Mouse (Mus musculus): ENCODE data around the gene Cgref1.
A peak's percentile ranks its signal among the peaks of the same experiment; 100 is the strongest.

Cgref1 gene

DNA sequence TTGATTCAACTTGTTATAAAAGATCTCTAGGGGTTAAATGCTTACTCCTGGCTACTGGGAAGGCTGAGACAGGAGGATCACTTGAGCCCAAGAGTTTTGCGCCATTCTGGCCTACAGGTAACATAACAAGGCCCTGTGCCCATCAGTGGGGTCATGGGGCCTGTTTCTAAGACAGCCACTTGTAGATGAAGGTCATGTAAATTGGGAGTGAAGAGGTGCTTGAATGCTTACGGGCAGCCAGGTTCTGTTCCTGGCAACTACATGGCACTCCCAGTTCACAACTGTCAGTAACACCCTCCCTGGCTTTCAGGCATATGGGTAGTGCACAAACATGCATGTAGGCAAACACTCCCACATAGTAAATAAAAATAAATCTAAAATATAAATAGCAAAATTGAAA lies 5.5 kb upstream of the Cgref1 start:
- ATAC-seq (ENCODE audit: insufficient number of reproducible peaks, low FRiP score, low TSS enrichment), result no peak

DNA sequence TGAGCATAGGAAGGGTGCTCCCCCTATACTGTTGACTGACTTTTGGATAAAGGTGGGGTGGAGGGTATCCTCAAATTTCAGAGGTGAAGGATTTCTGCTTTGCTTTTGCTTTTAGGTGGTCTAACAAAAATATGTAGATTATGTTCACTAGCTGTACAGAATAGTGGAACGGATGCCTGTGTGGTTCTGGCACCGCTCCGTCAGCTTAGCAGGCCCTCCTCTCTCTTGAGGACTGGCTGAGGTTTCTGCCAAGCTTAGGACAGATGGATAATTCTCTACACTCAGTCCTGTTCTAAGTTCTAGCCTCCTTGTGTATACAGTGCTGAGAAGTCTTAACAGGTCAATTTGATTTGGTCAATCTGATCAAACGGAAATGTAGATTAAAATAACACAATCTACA lies 5.1 kb upstream of the Cgref1 start:
- no peak for ATAC-seq (ENCODE audit: insufficient number of reproducible peaks, low FRiP score, low TSS enrichment)

DNA sequence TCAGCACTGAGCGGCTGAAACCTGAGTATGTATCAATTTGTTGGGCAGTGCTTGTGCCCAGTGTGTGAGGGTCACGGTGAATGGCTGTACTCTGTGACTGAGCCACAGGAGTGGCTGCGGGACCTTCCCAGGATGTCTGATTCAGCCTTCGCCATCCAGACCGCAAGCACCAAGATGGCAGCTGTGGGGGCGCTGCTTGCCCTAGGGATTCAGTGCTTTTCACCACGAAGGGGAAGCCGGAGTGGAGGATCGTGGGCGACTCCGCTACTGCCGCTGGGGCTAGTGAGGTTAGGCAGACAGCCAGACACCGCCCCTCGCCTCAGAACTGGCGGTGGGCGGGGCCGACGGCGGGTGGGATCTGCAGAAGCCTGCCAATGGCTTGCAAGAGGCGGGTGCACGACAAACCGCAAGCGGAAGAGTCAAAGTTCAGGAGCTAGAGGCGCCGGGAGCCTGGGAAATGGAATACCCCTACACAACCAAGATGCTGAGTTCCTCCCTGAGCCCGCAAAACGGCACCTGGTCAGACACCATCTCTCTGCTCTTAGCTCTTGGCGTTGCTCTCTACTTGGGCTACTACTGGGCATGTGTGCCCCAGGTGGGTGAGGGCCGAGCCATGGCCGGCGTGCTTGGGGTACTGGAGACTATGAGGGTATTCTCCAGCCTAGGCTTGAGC lies 4.4 kb upstream of the Cgref1 start:
- peak; percentile 60 for ATAC-seq (ENCODE audit: insufficient number of reproducible peaks, low FRiP score, low TSS enrichment)

DNA sequence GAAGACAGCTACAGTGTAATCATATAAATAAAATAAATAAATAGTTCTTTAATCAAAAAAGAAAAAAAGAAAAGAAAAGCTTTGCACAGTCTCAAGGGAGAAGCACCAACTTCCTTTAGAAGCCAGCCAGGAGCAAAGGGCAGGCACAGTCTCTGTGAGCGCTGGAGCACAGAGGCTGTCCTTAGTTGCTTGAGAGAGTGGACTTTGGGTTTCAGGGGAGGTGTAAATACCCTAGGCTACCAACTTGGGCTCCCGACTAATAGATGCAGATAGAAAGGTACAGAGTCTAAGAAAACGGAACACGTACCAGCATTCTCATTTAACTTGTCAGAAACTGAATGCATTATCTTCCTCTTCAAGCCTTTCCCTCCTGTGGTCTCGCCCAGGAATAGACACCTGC lies 3.2 kb upstream of the Cgref1 start:
- no peak for ATAC-seq (ENCODE audit: insufficient number of reproducible peaks, low FRiP score, low TSS enrichment)

DNA sequence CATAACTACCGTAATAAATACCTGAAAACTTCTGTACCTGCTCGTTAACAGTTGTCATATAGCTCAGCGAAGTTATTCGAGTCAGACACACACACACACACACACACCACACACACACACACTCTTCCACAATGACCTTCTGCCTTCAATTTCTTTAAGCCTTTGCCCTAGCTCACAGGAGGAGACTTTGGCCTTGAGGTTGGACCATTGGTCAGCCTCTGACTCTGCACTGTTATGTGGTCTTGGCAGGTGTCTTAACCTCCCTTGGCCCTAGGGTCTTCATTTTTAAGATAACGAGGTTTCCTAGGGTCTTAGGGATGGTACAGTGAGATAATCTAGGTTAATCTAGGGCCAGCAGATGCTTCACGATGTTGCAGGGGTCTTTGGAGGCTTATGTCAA lies 1.0 kb downstream of the Cgref1 start:
- no peak for ATAC-seq (ENCODE audit: insufficient number of reproducible peaks, low FRiP score, low TSS enrichment)

DNA sequence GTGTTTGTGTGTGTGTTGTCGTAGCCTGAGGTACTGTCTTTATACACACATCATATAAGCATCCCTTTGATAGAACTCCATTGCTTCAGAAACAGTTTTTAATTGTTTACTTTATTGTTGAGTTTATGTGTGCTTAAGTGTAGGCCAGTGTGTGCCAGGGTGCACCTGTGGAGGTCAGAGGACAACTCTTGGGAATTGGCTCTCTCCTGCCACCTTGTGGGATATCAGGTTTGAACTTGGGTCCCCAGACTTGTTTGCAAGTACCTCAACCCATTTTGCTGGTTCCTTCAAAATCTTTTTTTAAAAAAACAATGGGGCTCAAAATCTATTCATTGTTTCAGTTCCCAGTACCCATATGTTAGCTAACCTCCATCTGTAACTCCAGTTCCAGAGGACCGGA lies 2.4 kb downstream of the Cgref1 start:
- ATAC-seq (ENCODE audit: insufficient number of reproducible peaks, low FRiP score, low TSS enrichment), result no peak

DNA sequence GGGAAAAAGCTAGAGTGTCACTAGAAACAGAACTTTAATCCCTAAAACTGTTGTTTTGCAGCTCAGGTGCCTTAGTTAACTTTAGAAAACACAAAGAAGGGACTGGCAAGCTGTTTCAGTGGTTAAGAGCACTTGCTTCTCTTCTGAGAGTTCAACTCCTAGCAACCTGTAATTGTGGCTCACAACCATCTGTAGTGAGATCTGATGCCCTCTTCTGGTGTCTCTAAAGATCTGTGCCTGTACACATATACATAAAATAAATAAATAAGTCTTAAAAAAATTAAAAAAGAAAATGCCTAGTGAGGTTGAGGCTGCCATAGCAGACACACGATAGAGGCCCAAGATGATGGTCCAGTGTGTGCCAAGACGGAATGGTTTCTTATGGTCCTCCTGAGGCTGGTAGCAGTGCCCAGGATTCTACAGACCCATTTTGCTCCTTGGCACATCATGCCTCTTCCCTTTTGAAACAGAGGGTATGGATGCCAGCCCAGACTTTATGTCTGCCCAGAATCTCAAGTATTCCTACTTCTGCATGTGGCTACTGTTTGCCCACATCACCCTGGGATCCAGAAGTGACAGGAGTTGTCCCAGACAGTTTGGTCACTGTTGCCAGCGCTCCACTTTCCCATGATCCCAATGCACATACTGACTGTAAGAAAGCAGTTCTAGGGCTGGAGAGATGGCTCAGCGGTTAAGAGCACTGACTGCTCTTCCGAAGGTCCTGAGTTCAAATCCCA lies 10.5 kb downstream of the Cgref1 start:
- ATAC-seq (ENCODE audit: insufficient number of reproducible peaks, low FRiP score, low TSS enrichment), result no peak

DNA sequence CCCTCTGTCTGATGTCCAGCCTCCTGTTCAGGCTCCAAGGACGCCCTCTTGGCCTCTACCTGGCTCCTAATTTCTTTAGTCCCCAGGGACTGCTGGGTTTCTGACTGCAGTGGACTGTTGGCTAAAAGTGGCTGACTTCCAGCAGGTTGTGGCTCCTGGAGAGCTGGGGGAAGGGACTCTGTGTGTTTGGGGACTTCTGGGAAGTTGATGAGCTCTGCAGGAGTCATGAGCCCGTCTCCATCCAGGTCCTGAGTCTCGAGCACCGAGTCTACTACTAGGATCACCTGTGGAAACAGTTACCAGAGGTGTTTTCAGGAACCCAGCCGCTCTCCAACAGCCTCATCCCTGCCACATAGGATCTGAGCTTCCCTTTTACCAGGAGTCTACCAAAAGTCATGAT lies 11.7 kb downstream of the Cgref1 start:
- ATAC-seq (ENCODE audit: insufficient number of reproducible peaks, low FRiP score, low TSS enrichment), result no peak

DNA sequence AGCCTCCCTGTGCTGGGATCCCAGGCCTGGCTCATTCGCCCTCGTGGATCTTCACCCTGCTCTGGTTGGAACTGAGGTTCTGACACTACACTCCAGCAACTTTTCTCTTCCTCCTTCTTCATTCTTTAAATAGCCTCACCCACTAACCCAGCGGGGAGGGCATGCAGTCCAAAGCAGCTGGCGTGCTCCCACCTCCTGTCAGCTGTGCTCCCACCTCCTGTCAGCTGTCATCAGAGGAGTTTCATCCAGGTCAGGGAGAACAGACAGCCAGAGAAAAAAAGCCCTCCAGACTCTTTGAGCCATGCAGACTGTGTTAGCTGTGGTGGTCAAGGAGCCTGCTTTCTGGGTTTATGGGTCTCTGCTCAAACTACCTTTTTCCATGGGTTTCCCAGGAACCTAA lies 14.0 kb downstream of the Cgref1 start:
- no peak for ATAC-seq (ENCODE audit: insufficient number of reproducible peaks, low FRiP score, low TSS enrichment)

DNA sequence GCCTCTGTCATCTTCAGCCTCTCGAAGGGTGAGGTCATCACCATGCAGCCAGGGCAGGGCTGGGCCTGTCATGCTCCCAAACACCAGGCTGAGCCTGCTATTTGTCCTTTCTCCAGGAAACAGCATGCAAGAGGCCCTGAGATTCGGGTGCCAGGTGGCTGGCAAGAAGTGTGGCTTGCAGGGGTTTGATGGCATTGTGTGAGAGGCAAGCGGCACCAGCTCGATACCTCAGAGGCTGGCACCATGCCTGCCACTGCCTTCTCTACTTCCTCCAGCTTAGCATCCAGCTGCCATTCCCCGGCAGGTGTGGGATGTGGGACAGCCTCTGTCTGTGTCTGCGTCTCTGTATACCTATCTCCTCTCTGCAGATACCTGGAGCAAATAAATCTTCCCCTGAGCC lies 14.5 kb downstream of the Cgref1 start:
- no peak for ATAC-seq (ENCODE audit: insufficient number of reproducible peaks, low FRiP score, low TSS enrichment)

DNA sequence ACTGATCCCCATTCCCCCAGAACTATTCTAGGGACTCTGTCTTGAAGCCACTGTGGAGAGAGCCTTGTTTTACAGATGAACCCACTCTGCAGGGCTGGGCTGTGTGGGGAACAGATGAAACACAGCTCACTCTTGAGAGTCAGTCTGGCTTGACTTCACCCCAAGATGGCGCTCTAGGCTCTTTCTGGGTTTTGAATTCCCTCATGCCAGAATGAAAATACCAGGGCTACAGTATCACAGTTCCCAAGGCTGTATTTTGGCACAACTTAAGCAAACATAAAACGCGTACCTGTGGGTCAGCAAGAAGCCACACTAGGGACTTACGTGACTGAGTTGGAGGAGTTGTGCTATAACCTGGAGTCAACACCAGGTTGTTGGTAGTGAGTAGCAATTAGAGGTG lies 15.3 kb downstream of the Cgref1 start:
- peak; percentile 65 for ATAC-seq (ENCODE audit: insufficient number of reproducible peaks, low FRiP score, low TSS enrichment)

DNA sequence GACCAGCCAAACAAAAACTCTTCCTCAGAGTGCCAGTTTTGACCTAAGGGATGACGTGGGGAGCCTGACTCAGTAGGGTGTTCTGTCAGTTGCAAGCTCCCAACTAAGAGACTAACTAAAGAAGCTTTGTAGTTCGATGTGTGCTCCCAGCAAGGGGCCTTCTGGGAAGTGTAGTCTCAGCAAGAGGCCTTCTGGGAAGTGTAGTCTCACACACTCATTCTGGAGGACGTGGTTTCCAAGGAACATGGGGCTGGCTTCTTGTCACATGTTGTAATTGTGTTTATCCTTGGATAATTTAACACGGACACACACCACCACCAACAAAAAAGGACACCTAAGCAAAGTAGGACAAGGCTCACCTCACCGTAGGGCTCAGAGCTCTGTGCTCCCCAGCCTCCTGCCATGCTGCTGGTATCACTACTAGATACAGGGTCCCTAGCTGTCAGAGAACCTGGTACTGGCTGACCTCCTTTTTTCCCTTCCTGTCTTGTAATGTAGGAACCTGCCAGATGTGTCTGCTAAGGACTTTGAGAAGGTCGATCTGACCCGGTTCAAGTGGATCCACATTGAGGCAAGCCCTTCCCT lies 17.4 kb downstream of the Cgref1 start:
- ATAC-seq (ENCODE audit: insufficient number of reproducible peaks, low FRiP score, low TSS enrichment), result no peak

DNA sequence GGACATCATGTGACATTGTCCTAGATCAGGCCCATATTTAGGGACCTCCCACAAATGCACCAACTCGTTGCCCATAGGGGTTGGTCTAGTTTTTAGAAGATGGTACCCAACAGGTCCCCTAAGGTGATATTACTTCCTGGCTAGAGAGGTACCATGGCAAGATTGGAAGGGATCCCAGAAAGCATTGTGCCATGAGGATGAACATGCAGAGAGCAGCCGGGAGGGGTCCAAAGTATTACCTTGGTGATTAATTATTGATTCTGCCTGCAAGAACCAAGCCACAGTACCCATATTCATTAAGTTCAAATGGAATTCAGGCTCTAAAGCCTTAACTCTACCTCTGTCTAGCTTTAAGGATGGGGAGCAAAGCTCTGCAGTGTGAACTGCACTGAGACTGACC lies 19.3 kb downstream of the Cgref1 start:
- no peak for ATAC-seq (ENCODE audit: insufficient number of reproducible peaks, low FRiP score, low TSS enrichment)

DNA sequence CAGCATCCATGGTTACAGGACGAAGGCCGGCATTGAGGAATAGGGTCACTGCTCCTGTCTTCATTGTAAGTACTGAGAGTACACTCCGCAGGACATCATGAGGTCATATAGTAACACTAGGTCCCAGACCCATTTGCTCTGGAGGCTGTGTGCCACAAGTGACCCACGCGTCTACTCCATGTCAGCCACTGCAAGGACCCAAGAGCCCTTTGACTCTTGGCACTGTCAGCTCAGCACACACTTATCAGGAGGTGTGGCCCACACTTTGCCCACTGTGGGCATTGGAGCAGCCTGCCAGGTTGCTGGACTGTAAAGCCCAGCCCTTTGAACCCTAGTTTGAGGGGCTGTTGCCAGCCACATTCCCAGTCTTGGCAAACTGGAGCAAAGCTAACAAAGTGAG lies 20.2 kb downstream of the Cgref1 start:
- no peak for ATAC-seq (ENCODE audit: insufficient number of reproducible peaks, low FRiP score, low TSS enrichment)

DNA sequence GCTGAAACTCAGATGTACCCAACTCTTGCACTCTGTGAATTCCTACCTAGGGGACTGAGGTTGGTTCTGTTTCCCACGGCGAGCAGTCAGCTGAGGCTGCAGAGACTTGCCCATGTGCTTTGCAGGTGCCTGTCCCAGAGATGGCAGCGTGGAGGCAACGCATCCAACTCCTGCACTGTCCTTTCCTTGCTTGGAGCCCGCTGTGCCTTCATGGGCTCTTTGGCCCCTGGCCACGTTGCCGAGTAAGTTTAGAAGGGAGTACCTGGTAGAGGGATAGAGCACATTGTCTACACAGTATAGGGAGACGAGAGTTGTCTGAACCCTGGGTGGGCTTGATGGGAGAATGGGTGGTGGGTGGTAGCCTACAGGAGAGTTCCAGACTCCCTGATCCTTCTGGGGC lies 20.8 kb downstream of the Cgref1 start:
- ATAC-seq (ENCODE audit: insufficient number of reproducible peaks, low FRiP score, low TSS enrichment), result no peak

DNA sequence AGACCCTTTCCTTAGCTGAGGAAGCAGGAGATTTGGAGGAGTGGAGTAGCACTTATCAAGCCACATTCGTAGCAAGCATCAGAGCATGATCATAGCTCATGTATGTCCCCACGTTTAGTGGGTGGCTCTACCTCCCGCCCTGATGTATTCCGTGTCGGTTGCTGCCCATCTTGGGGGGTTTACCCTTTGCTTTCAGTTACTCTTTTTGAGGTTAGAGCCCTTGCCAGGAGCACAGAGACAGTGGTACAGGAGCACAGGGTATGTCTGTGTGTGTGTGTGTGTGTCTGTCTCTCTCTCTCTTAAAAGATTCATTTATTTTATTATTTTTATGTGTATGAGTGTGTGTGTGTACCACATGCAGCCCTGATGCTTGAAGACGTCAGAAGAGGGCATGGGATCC lies 22.3 kb downstream of the Cgref1 start:
- ATAC-seq (ENCODE audit: insufficient number of reproducible peaks, low FRiP score, low TSS enrichment), result no peak

DNA sequence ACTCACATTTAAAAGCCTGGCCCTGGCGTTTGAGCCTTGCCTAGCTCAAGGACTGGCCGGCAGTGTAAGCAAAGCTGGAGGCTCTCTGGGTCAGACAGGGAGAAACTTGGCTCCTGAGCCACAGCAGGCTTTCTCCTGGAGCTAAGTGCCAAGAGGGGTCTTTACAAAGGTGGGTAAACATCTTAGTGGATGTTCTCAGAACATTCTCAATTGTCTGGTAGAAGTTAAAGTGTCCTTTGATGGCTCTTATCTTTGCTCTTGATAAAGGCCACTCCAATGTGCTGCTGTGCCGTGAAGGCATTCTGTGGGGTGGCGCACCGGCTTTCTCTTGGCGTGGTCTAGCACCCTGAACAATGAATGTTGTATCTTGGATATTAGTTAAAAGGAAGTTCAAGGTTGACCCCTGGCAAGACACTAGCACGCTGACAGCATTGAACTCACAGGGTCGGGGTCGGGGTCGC lies 22.8 kb downstream of the Cgref1 start:
- ATAC-seq (ENCODE audit: insufficient number of reproducible peaks, low FRiP score, low TSS enrichment), result no peak

DNA sequence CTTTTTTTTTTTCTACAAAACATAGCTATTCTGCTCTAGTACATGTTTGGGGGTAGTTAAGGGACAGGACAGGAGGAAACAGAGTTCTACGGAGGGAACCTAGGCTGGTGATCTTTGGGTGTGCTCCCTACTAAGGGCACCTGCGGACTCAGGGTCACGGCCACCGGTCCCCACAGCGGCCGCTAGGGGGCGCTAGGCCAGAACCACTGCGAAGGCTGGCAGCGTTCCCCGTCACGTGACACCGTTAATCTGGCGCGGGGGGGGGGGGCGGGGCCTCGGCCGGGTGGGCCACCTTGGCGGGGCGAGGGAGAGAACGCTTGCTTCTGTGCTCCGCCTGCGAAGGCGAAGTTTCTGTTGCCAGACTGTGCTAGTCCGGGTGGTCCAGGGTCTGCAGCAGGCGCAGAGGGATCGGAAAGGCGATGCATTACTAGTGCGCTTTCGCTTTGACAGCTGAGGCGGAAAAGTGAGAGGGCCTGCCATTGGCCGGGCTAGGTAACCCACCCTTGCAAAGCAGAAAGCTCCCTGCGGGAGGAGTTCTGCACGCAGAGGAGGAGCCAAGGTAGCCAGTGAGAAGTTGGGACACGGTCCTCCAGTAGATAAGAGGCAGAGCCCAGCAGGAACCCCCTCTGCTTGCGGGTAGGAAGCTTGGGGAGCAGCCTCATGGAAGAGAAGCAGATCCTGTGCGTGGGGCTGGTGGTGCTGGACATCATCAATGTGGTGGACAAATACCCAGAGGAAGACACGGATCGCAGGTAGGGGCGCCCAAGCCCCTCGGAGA lies 23.9 kb downstream of the Cgref1 start, which contains the start of gene Khk:
Gene Khk (plus strand): TSS at position 176 of the 778 bp plus-strand sequence.
- ATAC-seq (ENCODE audit: insufficient number of reproducible peaks, low FRiP score, low TSS enrichment), result peak; percentile 74

DNA sequence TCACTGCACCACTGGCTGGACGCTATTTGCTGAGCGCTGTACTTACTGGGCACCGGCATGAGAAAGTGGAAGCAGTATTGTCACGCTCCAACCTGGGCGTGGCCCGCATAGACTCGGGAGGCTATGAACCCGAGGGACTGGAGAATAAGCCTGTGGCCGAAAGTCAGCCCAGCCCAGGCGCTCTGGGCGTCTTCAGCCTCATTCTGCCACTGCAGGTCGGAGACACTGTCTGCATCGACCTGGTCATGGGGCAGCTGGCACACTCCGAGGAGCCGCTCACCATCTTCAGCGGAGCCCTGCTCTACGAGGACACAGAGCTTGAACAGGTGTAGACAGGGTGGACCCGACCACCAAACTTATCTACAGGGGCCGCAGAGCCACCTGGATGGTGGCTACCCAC lies 24.8 kb downstream of the Cgref1 start:
- ATAC-seq (ENCODE audit: insufficient number of reproducible peaks, low FRiP score, low TSS enrichment), result no peak; the same call in 1 of the 2 replicates

DNA sequence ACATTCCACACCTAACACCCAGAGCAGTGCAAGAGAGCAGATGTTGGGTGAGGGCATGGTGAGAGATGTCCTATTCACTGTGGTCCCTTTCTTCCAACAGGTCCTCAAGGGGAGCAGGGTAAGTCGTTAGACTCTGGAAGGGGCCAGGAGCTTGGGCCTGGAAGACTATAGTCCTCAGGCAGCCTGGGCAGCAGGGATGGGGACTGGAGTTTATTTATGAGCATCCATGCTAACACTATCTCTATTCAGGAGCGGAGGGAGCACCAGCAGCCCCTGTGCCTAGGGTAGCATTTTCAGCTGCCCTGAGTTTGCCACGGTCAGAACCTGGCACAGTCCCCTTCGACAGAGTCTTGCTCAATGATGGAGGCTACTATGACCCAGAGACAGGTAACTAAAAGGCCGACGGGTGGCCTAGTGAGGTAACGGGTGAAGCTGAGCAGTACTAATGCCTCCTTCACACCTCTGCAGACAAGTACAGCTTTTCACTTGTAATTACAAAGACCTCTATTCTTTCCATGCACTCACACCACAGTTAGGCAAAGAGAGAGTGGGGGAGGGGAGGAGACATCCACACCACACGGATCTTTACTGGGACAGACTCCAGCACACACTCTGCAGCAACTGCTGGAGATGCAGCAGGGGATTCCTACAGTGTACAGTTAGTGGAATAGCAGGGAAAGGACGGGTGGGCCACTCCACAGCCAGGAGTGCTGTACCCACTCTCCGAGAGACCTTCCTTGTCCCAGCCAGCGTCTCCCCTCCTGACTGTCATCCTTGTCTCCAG lies 25.4 kb downstream of the Cgref1 start:
- no peak for ATAC-seq (ENCODE audit: insufficient number of reproducible peaks, low FRiP score, low TSS enrichment)
